Mouse (Mus musculus) lung, postnatal 0 days (tissue): ENCODE results near the gene Acot2.

Experiments used
- CTCF ChIP-seq: IDR thresholded peaks from 2 replicates; pipeline ENCODE4 v1.5.1; 2016; ENCODE audit warnings: antibody characterized with exemption, mild to moderate bottlenecking
- EP300 ChIP-seq: IDR thresholded peaks from 2 replicates; pipeline ENCODE4 v1.6.1; 2016; ENCODE audit warnings: antibody characterized with exemption, mild to moderate bottlenecking, control low read depth

DNA sequence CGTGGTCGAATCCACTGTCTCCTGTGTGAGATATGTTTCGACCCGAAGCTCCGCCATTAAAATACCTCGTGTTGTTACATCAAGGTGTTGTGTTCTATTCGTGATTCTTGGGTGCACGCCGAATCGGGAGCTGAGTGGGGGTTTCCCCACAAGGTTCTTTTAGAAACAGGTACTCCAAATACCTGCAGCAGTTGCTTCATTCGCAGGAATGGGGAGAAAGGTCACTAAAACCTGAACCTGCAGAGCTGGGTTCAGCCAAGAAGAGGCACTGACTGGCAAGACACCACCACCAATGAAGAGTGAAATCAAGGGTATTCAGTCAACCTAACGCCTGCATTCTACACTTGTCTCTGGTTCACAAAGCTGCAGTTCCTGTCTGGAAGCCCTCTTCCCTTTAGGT, 20.6 kb downstream of the Acot2 start:
- TF ChIP-seq CTCF, result no peak
- TF ChIP-seq EP300, result peak; percentile 78
